Mouse (Mus musculus): Measurements from ENCODE around the gene E130114P18Rik. TPM values are rescaled to one million over a fixed set of nuclear protein-coding genes. Genes with fewer than 3 reads are reported as not detected.

Gene E130114P18Rik
- total and polyA plus RNA-seq, 2 experiments, result not detected

- TF ChIP-seq CTCF (IDR thresholded peaks at IDR 0.05; ENCODE audit: low read depth, low read length), result no peak
- TF ChIP-seq POLR2A (IDR thresholded peaks at IDR 0.05; ENCODE audit: extremely low read depth, insufficient read depth, low read length), result no peak
- Histone ChIP-seq H3K79me2 (ENCODE audit: control insufficient read depth, insufficient read depth, low read length) (no peaks in the 10 kb centered on the region), H3K4me1 (ENCODE audit: control insufficient read depth, insufficient read depth, low read length) (peaks cover 8% of the 10 kb centered on the region; the same call in 1 of the 2 replicates), H3K27ac (replicated peaks; ENCODE audit: insufficient read depth, low read depth, low read length) (peak within 1 kb of the TSS; percentile 98), H3K9ac (ENCODE audit: low read depth, low read length) (peak within 1 kb of the TSS; percentile 75), H3K27me3 (ENCODE audit: control insufficient read depth, insufficient read depth, low read length) (no peaks in the 10 kb centered on the region), H3K36me3 (ENCODE audit: control insufficient read depth, insufficient read depth, low read length) (no peaks in the 10 kb centered on the region), H3K4me3 (ENCODE audit: insufficient read depth, low read depth, low read length) (peak within 1 kb of the TSS; percentile 61)
- WGBS, result under 1% methylated on average over 9 of the region's 9 CpGs
- DNase-seq (ENCODE audit: extremely low read depth, low read depth, low spot score), result peak; percentile 74
Measured at GRCm38 (mm10) chr4:97772641-97773040, 5.2 kb downstream of the E130114P18Rik start, which contains the start of gene Nfia. Gene Nfia, plus strand, starts transcription at chr4:97772734.

DNA sequence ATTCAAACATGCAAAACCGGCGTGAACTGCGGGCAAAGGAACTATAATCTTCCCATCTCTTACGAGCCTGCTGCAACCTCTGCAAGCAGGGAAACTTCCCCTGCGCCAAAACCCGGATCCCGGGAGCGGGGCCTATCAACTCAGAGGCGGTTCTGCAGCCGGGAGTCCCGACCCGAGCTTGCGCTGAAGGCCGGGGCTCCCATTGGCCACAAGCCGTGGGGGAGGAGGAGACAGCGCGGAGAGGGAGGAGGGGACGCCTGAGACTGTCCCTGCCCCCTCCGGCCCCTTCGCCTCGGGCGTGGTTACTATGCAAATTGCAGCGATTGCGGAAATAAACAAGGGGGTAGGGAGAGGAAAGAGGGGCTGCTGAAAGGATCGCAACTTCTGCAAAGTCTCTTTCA is 5.8 kb downstream of the E130114P18Rik start:
- Histone ChIP-seq H3K79me2 (ENCODE audit: control insufficient read depth, insufficient read depth, low read length) (no peaks in the 10 kb centered on the region), H3K36me3 (ENCODE audit: control insufficient read depth, insufficient read depth, low read length) (no peaks in the 10 kb centered on the region), H3K27ac (replicated peaks; ENCODE audit: insufficient read depth, low read depth, low read length) (peak overlapping the region; percentile 98), H3K4me3 (ENCODE audit: insufficient read depth, low read depth, low read length) (peak overlapping the region; percentile 61), H3K27me3 (ENCODE audit: control insufficient read depth, insufficient read depth, low read length) (no peaks in the 10 kb centered on the region), H3K4me1 (ENCODE audit: control insufficient read depth, insufficient read depth, low read length) (peaks cover 8% of the 10 kb centered on the region; the same call in 1 of the 2 replicates), H3K9ac (ENCODE audit: low read depth, low read length) (peak overlapping the region; percentile 75)
- TF ChIP-seq CTCF (IDR thresholded peaks at IDR 0.05; ENCODE audit: low read depth, low read length), result no peak
- peak; percentile 77 for TF ChIP-seq POLR2A (IDR thresholded peaks at IDR 0.05; ENCODE audit: extremely low read depth, insufficient read depth, low read length)
- DNase-seq (ENCODE audit: extremely low read depth, low read depth, low spot score), result peak; percentile 94
- under 1% methylated on average over 25 of the region's 25 CpGs for WGBS

DNA sequence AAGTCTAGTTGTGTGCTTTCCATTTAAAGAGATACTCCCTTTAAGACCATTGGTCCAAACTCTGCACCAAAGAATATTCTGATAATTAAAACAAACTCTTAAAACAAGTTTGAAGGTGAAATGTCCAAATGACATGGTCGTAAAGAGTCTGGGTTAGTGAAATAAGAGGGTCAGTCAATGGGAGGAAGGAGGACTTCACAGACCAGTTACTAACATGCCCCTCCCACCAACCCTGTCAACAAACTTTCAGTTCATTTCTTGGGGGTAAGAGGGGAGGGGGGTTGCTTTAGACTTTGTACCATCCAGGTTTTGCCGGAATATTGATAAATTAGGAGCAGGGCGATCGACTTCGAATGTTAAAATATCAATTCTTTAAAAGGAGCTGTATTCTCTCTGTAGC is 6.5 kb downstream of the E130114P18Rik start:
- H3K9ac ChIP-seq (ENCODE audit: low read depth, low read length), result peak overlapping the region; percentile 69
- H3K4me1 ChIP-seq (ENCODE audit: control insufficient read depth, insufficient read depth, low read length), result peaks cover 8% of the 10 kb centered on the region; the same call in 1 of the 2 replicates
- 5% methylated on average over 5 of the region's 5 CpGs for WGBS
- H3K79me2 ChIP-seq (ENCODE audit: control insufficient read depth, insufficient read depth, low read length), result no peaks in the 10 kb centered on the region
- H3K27me3 ChIP-seq (ENCODE audit: control insufficient read depth, insufficient read depth, low read length), result no peaks in the 10 kb centered on the region
- H3K27ac ChIP-seq (replicated peaks; ENCODE audit: insufficient read depth, low read depth, low read length), result peak overlapping the region; percentile 81
- H3K4me3 ChIP-seq (ENCODE audit: insufficient read depth, low read depth, low read length), result peak overlapping the region; percentile 57
- no peaks in the 10 kb centered on the region for H3K36me3 ChIP-seq (ENCODE audit: control insufficient read depth, insufficient read depth, low read length)
- DNase-seq (ENCODE audit: extremely low read depth, low read depth, low spot score), result peak; percentile 47
- no peak for TF ChIP-seq POLR2A (IDR thresholded peaks at IDR 0.05; ENCODE audit: extremely low read depth, insufficient read depth, low read length)
- TF ChIP-seq CTCF (IDR thresholded peaks at IDR 0.05; ENCODE audit: low read depth, low read length), result no peak

DNA sequence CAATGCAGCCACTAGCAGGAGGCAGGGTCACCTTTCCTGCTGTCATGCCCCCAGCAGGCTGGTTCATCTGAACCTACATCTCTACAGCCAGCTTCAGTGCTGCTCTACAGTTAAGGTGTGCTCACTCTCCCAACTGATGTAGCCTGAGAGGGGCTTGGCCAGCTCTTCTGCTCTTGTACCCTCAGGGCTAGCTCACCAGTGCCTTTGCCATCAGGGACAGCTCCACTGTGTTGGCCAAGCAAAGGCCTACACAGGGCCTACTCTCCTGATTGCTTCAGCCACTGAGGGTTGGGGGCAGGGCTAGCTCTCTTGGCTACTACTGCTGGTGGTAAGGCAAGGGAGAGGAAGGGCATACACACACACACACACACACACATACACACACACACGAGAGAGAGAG is 8.0 kb downstream of the E130114P18Rik start:
- DNase-seq (ENCODE audit: extremely low read depth, low read depth, low spot score), result no peak
- no peak for TF ChIP-seq POLR2A (IDR thresholded peaks at IDR 0.05; ENCODE audit: extremely low read depth, insufficient read depth, low read length)
- no peak for TF ChIP-seq CTCF (IDR thresholded peaks at IDR 0.05; ENCODE audit: low read depth, low read length)
- Histone ChIP-seq H3K27ac (replicated peaks; ENCODE audit: insufficient read depth, low read depth, low read length) (no peak overlapping the region), H3K4me1 (ENCODE audit: control insufficient read depth, insufficient read depth, low read length) (peaks cover 13% of the 10 kb centered on the region; the same call in 1 of the 2 replicates), H3K27me3 (ENCODE audit: control insufficient read depth, insufficient read depth, low read length) (no peaks in the 10 kb centered on the region), H3K79me2 (ENCODE audit: control insufficient read depth, insufficient read depth, low read length) (no peaks in the 10 kb centered on the region), H3K36me3 (ENCODE audit: control insufficient read depth, insufficient read depth, low read length) (no peaks in the 10 kb centered on the region), H3K4me3 (ENCODE audit: insufficient read depth, low read depth, low read length) (no peak overlapping the region), H3K9ac (ENCODE audit: low read depth, low read length) (no peak overlapping the region)
- WGBS, result no CpG with 5 or more reads among the region's 1 CpGs

DNA sequence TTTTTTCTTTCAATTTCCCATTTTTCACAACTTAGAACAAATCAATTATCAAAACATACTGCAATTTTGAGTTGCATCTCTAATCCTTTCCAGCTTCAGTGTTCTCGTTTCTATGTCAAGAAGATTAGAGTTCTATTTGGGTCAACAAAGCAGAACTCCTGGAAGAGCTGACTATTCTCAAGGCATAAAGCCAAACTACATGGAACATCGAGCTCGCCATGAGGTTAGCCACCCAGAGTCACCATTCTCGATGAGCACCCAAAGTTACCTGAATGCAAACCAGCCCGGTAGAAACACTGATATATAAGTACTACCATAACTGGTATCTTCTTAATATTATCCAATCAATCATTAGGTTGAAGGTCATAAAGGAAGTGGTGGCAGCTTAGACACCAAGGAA is 10.4 kb downstream of the E130114P18Rik start:
- 88% methylated on average over 5 of the region's 5 CpGs for WGBS
- Histone ChIP-seq H3K79me2 (ENCODE audit: control insufficient read depth, insufficient read depth, low read length) (no peaks in the 10 kb centered on the region), H3K4me1 (ENCODE audit: control insufficient read depth, insufficient read depth, low read length) (peaks cover 8% of the 10 kb centered on the region), H3K4me3 (ENCODE audit: insufficient read depth, low read depth, low read length) (no peak overlapping the region), H3K27me3 (ENCODE audit: control insufficient read depth, insufficient read depth, low read length) (no peaks in the 10 kb centered on the region), H3K9ac (ENCODE audit: low read depth, low read length) (no peak overlapping the region), H3K36me3 (ENCODE audit: control insufficient read depth, insufficient read depth, low read length) (no peaks in the 10 kb centered on the region), H3K27ac (replicated peaks; ENCODE audit: insufficient read depth, low read depth, low read length) (no peak overlapping the region)
- DNase-seq (ENCODE audit: extremely low read depth, low read depth, low spot score), result no peak
- TF ChIP-seq POLR2A (IDR thresholded peaks at IDR 0.05; ENCODE audit: extremely low read depth, insufficient read depth, low read length) (no peak), CTCF (IDR thresholded peaks at IDR 0.05; ENCODE audit: low read depth, low read length) (no peak)

DNA sequence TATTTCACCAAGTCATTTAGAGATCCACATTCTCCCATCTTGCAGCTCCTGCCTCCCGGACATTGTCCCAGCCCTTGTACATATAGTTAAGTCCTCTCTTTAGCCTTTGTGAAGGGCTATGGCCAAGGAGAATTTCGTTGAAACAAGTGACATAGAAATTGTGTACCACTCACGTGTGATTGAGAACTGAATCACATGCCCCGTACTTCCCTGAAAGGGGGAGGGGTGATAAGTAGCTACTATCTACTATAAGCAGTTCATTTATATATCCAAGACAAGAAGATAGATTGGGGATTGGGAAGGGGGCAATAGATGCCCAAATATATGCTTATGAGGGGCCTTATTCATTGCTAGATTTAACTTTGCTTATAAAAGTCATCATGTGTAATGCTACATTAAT is 10.9 kb downstream of the E130114P18Rik start:
- DNase-seq (ENCODE audit: extremely low read depth, low read depth, low spot score), result no peak
- Histone ChIP-seq H3K27ac (replicated peaks; ENCODE audit: insufficient read depth, low read depth, low read length) (no peak overlapping the region), H3K79me2 (ENCODE audit: control insufficient read depth, insufficient read depth, low read length) (no peaks in the 10 kb centered on the region), H3K4me1 (ENCODE audit: control insufficient read depth, insufficient read depth, low read length) (peaks cover 8% of the 10 kb centered on the region), H3K9ac (ENCODE audit: low read depth, low read length) (no peak overlapping the region), H3K4me3 (ENCODE audit: insufficient read depth, low read depth, low read length) (no peak overlapping the region), H3K27me3 (ENCODE audit: control insufficient read depth, insufficient read depth, low read length) (no peaks in the 10 kb centered on the region), H3K36me3 (ENCODE audit: control insufficient read depth, insufficient read depth, low read length) (no peaks in the 10 kb centered on the region)
- TF ChIP-seq POLR2A (IDR thresholded peaks at IDR 0.05; ENCODE audit: extremely low read depth, insufficient read depth, low read length), result no peak
- TF ChIP-seq CTCF (IDR thresholded peaks at IDR 0.05; ENCODE audit: low read depth, low read length), result no peak
- WGBS, result 70% methylated on average over 4 of the region's 4 CpGs
